Mouse (Mus musculus): Measurements from ENCODE around the gene Arid3b. TPM values are rescaled to one million over a fixed set of nuclear protein-coding genes. Genes with fewer than 3 reads are reported as not detected.

The Arid3b gene
- total RNA-seq, 2 experiments from 2014 or later: 8.5 to 9.5 TPM

DNA sequence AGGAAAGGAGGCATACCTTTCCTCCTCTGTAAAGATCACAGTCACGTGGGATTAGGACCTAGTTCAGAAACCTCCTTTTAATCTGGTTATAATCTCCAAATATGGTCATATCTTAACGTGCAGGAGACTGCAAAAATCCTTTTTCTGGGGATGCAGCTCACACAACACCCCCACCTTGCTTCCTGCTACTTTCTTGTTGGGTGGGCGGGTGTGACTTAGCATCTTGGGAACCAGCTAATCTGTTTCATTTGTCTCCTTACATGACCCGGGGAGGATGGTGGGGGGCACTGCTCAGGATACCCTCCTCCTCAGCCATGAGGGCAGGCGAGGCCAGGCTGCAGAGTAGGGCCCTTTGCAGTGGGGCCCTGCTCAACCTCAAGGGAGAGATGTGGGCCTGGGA, 61.6 kb downstream of the Arid3b start:
- no peak for DNase-seq

DNA sequence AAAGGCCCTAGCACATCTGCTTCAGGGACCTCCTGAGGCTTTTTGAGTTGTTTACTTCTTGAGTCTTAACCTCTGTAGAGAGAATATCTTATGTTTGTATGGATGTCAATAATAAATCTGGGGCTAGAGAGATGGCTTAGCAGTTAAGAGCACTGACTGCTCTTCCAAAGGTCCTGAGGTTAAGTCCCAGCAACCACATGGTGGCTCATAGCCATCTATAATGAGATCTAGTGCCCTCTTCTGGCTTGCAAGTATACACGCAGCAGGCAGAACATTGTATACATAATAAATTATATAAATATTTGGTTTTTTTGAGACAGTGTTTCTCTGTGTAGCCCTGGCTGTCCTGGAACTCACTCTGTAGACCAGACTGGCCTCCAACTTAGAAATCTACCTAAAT, 62.4 kb downstream of the Arid3b start:
- no peak for DNase-seq

DNA sequence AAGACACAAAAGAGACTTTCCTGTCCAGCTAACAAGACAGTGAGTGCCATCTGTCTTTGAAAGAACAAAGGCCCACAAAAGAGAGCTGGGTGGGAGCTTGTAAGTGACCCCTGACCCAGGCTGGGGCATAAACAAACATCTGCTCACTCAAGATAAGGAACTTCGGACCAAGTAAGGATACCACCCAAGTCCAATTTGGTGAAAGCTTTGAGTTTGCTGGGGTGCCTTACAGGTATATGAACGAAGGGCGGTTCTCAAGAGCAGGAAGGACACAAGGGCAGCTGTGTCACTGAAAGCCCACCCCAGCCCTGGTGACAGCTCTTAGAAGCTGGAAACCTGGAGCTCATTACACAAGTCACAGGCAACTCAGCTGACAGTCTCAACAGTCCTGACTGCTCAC, 62.8 kb downstream of the Arid3b start:
- no peak for DNase-seq

DNA sequence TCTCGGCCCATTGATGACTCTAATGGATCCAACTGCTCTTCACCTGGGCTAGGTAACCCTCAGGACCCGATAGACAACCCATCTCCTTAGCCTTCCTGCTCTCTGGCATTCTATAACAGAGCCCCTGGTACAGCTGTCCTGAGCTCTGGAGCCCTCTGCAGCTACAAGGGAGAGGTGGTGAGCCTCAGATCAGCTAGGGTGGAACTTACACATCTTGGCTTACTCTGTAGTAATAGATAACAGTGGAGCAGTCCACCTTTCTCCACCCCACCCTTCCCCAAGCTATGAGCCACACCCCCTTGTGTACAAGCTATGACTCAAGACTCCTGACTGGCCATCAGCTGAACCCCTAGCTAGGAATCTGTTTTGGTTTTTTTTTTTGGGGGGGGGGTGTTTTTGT, 65.8 kb downstream of the Arid3b start:
- DNase-seq: no peak

DNA sequence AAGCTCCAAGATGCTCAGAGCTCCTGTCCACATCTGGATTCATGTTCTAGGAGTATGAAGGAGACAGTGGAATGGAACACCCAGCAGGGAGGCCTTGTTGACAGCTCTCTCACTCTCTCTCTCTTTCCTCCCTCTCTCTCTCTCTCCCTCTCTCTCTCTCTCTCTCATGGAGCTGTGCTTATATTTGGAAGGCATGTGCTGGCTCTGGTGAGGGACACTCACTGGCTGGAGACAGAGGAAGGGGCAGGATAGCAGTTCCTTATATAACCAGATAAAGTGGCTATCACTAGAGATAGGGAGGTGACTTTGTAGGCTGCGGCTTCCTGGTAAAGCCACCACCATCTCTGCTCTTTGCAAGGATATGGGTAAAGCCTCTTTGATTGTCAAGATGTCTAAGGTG, 66.4 kb downstream of the Arid3b start:
- no peak for DNase-seq

DNA sequence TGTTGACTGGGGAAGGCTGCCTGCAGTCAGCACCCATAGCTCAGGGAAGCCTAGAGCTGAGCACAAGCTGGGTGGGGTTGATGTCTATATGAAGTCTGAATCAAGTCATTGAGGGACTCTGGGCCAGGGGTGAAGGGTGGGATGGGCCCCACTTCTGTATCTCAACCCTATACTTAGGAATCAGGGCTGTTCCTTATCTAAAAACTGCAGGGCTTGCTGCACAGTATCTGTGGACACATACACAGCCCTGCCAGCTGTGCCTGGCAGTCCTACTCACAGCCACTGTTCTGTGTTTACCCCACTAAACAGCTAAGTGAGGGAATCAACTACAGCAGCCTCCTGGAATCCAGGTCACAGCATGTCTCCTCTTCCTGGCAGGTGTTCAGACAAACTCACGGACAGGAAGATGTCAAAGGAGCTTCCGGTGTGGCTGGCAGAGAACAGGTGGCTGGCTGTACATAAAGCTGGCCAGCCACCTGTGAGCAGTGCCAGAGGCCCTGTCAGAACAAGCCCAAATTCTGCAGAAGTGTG, 67.0 kb downstream of the Arid3b start:
- no peak for DNase-seq

DNA sequence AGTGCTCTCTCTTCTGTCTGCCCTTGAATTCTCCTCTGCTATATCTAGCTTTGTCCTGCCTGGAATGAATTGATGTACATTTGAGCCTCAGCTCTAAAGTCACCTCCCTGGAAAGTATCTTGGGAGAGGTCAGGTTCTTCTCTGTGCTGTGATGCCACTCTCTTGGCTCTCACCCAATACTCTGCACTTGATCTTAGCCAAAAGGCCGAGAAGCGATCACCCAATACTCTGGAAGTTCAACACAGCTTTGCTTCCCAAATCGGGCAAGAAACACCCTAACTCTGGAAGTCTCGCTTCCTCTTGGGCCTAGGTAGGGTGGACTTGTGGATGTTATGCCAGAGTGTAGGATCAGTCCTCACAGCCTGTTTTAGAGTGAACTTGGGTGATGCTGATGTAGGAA, 69.4 kb downstream of the Arid3b start:
- no peak for DNase-seq

DNA sequence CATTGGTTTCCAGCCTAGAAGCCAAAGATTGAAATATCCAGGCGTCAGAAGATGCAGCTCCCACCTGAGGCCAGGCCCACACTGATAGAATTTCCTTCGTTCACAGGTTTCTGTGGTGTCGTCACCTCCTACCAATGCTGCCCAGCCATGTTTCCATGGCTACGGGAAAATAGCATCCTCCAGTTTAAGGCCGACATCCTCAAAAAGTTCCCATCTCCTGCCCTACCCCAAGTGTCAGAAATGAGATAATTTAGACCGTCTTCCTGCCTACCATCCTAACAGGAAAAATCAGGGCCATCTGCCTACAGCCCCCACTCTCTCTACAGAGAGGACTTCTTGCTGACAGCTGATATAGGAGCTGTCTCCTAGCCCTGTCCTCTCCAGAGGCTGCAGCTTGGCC, 70.2 kb downstream of the Arid3b start:
- no peak for DNase-seq

DNA sequence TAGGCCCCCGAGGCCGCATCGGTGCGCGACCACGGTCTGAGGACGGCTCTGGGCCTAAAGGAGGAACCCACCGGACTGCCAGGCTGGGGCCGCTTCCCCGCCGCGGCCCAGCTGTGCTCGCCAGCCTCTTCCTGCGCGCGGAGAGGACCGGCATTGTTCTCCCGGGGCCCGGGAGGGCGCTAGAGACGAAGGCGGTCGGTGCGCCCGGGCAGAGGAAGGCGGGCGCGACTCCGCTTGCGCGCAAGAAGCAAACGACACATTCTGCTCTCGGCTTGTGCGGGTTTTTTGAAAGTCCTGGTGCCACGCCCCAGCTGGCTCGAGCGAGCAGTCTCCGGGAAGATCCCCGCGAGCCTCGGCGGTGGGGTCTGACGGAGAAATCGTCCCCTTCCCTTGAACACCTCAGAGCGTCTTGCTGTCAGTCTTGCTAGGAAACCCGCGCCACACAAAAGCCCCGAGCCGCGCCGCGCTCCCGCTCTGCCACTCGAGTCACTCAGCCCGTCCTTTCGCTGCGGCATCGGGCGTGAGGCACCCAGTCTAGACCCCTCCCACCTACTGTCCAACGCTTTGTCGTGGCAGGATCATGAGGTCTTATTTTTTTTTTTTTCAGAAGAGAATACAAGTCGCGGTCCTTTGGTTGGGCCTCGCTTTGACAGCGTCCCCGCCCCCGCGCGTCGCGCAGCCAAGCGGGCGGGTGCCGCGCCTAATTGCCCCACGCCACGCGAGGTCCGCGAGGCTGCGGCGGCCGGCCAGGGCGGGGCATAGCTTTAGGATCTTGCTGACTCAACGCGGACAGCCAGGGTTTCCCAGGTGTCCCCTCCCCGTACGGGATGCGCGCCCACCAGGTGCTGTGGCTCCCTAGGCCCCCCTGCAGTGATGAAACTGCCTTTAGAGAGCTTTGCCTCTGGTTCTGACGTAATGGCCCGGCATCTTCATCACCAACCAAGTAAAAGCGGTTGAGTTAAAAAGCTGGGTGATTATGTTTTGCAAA, 70.9 kb downstream of the Arid3b start, which contains the start of gene Clk3:
Gene Clk3, minus strand, starts transcription at position 497 of the 988 bp plus-strand sequence.
- peak; percentile 81 for DNase-seq

DNA sequence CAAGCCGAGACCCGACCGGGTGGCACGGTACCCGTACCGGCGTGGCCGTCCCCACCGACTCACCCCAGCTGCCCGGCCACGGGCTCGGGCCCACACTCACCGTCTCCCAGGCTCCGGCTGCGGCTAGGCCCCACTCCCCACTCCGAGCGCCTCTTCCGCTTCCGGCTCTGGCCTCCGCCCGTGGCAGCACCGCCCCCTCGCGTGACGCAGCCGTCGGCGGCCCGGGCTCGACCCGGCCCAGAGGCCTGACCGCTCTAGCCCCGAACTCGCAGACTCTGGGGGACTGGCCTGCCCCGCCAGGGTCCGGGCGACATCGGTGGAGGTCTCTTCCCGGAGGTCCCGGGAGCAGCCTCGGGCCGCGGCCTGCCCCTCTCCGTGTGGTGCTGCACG, 71.6 kb downstream of the Arid3b start:
- DNase-seq: peak; percentile 96

DNA sequence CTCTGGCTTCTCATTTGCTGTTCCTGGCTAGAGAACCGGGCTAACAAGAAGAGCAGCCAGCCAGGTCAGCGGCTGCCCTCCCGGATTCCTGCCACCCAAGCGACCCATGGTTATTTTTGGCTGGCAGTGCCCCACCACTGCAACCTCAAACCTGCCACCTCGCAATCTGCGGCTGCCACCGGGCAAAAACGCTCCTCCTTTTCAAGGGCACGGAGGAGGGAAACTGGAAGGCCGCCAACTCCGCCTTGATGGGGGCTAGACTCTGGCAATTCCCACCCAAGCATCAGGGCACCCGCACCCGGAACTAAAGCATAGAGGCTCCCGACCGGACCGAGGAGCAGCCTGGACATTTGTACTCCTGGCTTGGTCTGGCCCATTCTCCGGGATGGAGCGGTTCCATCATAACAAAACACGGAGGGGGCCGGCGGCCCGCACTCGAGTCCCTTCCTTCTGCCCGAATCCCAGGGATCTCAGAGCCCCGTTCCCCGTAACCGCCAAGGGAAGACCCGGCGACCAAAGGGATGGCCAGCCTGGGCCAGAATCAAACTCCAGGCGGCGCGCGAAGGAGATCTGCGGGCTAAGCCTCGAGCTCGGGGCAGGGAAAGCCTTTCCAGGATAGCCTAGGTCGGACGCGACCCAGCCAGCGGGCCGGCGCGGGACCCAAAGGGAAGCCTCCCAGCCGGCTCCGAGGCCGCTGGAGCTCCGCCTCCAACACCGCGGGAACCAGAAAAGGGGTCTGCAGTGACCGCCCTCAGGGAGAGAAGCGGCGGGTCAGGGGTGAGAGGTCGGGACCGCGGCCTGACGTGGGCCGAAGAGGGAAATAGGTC, 72.2 kb downstream of the Arid3b start:
- DNase-seq: peak; percentile 87

DNA sequence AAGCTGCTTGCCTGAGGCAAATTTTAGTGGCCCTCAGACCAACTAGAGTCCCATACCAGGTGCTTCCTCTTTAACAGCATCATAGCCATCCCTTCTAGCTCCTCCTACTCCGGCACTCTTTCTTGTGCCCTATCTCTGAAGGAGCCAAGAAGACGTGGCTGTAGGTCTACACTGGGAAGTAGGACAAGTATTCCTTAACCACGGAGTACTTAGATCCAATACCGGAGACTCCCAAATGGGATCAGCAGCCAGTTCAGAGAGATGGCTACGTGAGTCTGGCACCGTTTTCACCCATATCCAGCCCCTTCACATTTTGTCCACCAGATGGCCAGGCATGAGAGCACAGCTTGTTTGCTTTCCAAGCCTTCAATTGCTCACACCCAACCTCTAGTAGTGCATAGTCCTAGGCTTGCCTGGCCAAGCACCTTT, 74.0 kb downstream of the Arid3b start:
- DNase-seq: peak; percentile 72

DNA sequence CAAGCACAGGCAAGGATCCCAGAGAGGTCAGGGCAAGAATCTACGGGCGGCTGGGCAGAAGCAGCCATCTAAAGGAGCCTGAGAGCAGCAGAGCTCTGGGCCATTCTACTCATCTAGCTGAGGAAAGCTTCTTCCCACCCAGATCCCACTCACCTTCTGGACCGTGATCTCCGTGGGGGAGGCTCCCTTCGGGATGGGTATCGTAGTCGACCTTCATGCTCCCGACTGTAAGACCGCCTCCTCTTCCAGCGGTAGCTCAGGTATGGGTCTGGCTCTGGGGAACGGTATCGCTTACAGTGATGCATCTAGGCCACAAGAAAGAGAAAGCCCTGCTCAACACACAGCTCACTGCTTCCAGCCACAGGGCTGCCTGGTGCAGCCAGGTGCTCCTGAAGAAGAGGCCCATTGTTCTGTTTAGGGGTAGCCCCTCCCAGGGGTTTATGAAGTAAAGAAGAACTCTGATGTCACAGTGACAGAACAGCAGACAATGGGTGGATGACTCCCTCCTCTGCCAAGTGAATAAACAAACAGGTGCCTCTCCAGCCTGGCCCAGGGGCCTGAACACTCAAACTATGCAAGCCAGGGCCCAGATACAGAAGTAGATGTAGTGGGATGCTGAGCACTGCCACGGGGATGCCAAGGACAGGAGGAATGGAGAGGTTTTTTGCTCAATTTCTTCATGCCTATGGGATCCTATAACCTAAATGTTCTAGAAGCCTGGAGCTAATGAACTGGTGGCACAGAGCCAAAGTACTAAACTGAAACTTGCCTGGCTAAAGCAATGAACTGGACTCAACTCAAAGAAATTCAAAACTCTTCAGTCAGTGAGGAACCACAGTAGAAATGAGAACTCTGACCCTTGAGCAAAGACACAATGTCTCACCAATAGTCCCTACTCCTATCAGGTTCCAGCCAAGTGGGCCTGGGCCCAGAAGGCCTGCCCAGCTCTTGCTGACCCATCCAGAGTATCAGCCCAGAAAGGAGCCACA, 74.7 kb downstream of the Arid3b start:
- no peak for DNase-seq

DNA sequence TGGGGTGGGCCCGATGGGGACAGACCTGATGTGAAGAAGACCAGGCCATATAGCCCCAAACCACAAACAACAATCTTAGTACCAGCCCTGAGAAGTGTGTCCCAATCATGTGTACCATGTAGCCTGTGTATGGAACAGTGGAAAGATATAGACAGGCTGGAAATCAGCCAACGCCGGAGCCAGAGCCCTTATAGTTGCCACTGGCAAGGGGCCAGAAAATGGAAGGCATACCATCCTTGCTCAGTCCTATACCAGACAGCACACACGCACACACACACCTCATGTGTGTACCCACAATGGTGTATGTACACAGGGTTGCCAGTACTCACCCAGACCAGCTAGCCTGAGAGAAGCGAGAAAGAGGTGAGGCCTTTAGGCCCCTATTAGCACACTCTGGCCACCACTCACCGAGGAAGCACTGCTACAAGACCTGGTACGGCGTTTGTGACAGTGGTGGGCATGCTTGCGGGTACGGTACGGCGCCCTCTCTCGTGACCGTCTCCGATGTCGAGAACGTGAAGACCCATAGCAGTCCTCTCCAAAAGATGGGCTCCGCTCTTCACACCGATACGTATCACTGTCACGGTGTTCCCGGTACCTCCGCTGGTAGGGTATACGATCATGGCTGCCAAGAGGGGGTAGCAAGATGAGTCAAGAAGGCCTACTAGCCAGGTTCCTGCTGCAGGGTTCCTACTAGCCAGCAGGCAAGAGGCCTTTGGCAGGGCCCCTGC, 76.0 kb downstream of the Arid3b start:
- no peak for DNase-seq

DNA sequence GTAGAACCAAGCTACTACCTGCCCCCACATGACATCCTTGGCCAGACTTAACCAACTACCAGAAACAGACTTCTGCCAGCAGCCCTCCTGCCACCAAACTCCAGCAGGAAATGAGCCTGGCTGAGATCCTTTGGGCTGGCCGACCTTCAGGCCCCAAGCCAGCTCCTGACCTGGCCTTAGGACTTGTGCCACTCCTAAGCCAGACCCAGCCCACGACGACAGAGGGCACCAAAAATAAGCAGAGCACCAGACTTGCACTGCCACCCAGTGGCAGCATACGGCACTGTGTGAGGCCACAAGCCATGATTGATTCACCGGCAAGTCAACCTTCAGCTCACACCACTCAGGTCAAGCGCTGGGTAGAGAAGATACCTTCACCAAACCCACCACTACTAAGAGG, 77.3 kb downstream of the Arid3b start:
- DNase-seq: peak; percentile 83

DNA sequence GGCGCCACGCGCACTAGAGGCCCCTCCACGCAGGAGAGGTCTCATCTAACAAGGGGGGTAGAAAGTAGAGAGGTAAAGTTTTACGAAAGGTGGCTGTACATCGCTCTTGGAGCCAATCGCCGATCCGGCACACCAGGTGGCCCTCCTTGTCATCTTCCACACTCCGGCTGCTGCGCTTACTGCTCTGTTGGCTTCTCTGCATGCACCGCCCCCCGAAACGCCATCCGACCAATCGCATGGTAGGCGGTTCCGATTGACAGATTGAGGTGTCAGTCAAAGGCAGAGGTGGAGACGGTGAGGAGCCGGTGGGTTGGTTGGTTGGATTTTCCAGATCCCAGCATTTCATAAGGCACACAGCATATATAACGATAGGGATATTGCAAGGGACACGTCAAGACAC, 78.1 kb downstream of the Arid3b start:
- DNase-seq: no peak

DNA sequence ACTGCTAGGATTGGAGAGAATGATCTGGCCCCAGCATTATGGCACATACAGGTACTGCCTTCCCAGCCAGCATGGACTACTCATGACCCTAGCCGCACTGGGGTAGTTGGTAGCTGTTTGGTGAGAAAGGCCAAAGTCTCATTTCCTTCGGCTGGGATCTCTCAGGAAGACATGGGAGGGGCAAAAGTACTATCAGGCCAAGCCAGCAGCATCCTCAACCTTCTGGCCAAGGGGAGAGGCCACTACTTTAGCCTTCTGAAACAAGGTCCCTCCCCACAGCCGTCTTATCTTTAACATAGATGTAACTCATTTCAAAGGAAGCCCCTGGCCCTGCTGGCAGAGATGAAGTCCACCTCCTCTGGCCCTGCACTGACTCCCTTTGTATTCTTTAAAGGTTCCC, 79.0 kb downstream of the Arid3b start:
- no peak for DNase-seq

DNA sequence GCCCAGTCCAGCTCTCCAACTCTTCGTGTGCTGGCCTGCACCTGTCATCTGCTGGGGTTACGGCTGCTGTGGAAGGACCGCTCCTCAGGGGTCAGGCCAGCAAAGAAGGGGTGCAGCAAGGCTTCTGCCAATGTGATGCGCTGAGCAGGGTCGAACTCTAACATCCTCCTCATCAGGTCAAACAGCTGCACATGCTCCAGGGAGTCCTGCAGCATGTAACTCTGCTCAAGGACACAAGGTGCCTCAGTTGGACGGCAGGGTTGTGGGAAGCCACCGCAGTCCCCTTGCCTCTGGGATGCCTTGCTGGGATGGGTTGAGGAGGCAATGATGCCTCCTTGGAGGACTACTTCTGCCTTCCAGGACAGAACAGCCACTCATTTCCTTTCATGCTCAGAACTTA, 85.7 kb downstream of the Arid3b start:
- no peak for DNase-seq

DNA sequence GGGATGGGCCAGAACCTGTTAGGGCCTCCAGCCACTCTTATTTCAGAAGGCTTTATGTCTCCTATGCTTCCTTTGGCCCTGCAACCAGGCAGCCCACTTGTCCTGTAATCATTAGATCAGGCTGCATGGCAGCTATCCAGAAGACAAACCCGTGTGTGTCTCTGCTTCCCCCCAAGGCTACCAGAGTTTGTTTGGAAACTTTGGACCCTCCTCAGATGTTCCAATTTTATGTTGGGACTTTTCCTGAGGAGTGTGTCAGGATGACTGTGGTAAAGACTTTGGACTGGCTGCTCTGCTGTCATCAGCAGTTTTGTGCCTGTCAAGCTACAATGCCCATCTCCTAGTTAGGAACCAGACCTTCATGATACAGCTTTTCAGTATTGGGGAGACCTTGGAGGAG, 87.8 kb downstream of the Arid3b start:
- no peak for DNase-seq

DNA sequence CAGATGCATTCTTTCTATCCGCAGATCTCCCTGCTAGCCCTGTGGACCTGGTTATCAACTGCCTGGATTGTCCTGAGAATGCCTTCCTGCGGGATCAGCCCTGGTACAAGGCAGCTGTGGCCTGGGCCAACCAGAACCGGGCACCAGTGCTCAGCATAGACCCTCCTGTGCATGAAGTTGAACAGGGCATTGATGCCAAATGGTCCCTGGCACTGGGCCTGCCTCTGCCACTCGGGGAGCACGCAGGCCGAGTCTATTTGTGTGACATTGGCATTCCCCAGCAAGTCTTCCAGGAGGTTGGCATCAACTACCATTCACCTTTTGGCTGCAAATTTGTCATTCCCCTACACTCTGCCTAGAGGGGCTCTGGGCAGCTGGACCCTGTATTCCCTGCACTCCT, 88.5 kb downstream of the Arid3b start:
- DNase-seq: peak; percentile 51

DNA sequence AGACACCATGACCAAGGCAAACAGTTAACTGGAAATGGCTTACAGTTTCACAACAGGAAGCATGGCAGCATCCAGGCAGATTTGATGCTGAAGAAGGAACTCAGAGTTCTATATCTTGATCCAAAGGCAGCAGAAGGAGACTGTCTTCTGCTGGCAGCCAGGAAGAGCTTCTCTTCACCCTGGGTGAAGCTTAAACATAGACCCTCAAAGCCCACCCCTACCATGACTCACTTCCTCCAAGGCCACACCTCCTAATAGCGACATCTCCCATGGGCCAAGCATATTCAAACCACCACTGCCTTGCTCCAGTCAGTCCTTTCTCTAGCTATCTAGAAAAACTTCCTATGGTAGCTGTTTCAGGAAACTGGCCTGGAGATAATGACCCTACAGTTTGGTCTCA, 89.5 kb downstream of the Arid3b start:
- DNase-seq: no peak

Measured in heart, postnatal 4 days (tissue).